Mouse (Mus musculus) midbrain, embryonic 11.5 days (tissue): ENCODE results near the gene Tbcd. TPM values are rescaled to one million over a fixed set of nuclear protein-coding genes. Genes with fewer than 3 reads are reported as not detected.

Experiments
- ATAC-seq: fragments of 200-750 bp; cut with Nextera tagmentation; 2 replicates; pipeline ENCODE4 v1.8.0; 2017; ENCODE audit warnings: moderate TSS enrichment, moderate library complexity; ENCODE audit not compliant: low FRiP score
- DNase-seq: peaks from one replicate; pipeline ENCODE4 v3.0.0; 2015; ENCODE audit warnings: low spot score; ENCODE audit errors: missing footprints
- H3K27ac ChIP-seq: fragments of 300-500 bp; sonication (generic); 2 replicates; pipeline ENCODE4 v1.5.1; 2014; ENCODE audit warnings: low read depth, low read length
- H3K27me3 ChIP-seq: fragments of 300-500 bp; sonication (generic); 2 replicates; pipeline ENCODE4 v1.6.1; 2014; ENCODE audit warnings: mild to moderate bottlenecking, low read length, moderate library complexity, mixed read lengths; ENCODE audit not compliant: control insufficient read depth, insufficient read depth
- H3K36me3 ChIP-seq: fragments of 300-500 bp; sonication (generic); 2 replicates; pipeline ENCODE4 v1.6.1; 2014; ENCODE audit warnings: mild to moderate bottlenecking, low read length, moderate library complexity, mixed read lengths; ENCODE audit not compliant: control insufficient read depth, insufficient read depth
- H3K4me1 ChIP-seq: fragments of 300-500 bp; sonication (generic); 2 replicates; pipeline ENCODE4 v1.6.1; 2014; ENCODE audit warnings: low read length; ENCODE audit not compliant: control insufficient read depth, insufficient read depth
- H3K4me2 ChIP-seq: fragments of 300-500 bp; sonication (generic); 2 replicates; pipeline ENCODE4 v1.6.1; 2014; ENCODE audit warnings: mild to moderate bottlenecking, moderate library complexity
- H3K4me3 ChIP-seq: fragments of 300-500 bp; sonication (generic); 2 replicates; pipeline ENCODE4 v1.5.1; 2014; ENCODE audit warnings: low read depth, low read length
- H3K9ac ChIP-seq: fragments of 300-500 bp; sonication (generic); 2 replicates; pipeline ENCODE4 v1.6.1; 2014; ENCODE audit warnings: low read length
- H3K9me3 ChIP-seq: fragments of 300-500 bp; sonication (generic); 2 replicates; pipeline ENCODE4 v1.6.1; 2016; ENCODE audit warnings: low read length; ENCODE audit not compliant: control insufficient read depth
- WGBS: fragments of 180-500 bp; shearing (Covaris S2); extraction: QIAGEN DNeasy Blood & Tissue Kit; methylation state at CpG from one replicate; pipeline ENCODE4 v1.1.7; 2014; 5-methylcytosine and 5-hydroxymethylcytosine counted together
- polyA plus RNA-seq: library from polyadenylated mRNA; unstranded; fragments of >200 nt; fragmentation: Nextera tagmentation; extraction: Ambion mirVana; gene quantifications from 2 replicates; pipeline ENCODE4 v1.2.1, GENCODE M21; 2014

Gene Tbcd
- polyA plus RNA-seq, 1 experiment from 2014 or later, result 36.9 TPM

GRCm38 (mm10) chr11:121552167-121552566 lies 100.4 kb downstream of the Tbcd start:
- Histone ChIP-seq H3K36me3 (no peaks in the 10 kb centered on the region), H3K9ac (no peak overlapping the region), H3K4me1 (peaks cover 19% of the 10 kb centered on the region), H3K27ac (no peak overlapping the region), H3K27me3 (no peaks in the 10 kb centered on the region), H3K9me3 (no peaks in the 10 kb centered on the region), H3K4me2 (no peak overlapping the region), H3K4me3 (no peak overlapping the region)
- ATAC-seq, result no peak
- peak; percentile 81 for DNase-seq
- 77% methylated on average over 4 of the region's 4 CpGs for WGBS

DNA sequence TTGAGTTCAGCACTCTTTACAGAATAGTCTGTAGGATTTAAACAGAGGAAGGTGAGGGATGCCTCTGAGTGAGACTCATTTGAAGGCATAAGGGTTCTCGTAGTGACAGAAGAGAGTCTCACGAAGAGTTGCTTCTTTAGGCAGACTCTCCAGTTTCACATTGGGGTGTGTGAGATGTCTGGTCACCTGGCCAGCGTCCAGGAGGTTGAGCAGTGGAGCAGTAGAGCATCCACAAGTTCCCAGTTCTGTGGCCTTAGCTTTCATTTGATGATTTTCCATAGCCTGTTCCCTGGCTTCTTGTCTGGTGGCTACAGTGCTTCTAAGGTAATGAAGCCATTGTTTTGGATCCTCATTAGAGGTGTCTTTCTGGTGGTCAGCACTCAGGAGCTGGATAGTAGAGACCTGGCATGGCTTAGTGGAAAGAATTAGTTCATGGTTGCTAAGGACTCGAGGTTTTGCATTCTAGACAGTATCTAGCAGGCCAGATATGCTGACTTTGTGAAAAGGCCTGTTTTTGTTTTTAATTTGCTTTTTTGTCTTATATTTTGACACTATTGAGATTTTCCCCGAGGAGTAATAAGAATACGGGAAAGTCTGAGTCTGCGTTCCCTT lies 101.2 kb downstream of the Tbcd start:
- ATAC-seq (no peak), DNase-seq (no peak)
- Histone ChIP-seq H3K27me3 (no peaks in the 10 kb centered on the region), H3K36me3 (no peaks in the 10 kb centered on the region), H3K4me1 (peaks cover 19% of the 10 kb centered on the region), H3K27ac (no peak overlapping the region), H3K4me3 (no peak overlapping the region), H3K9ac (no peak overlapping the region), H3K9me3 (no peaks in the 10 kb centered on the region), H3K4me2 (no peak overlapping the region)
- WGBS, result 92% methylated on average over 7 of the region's 7 CpGs

DNA sequence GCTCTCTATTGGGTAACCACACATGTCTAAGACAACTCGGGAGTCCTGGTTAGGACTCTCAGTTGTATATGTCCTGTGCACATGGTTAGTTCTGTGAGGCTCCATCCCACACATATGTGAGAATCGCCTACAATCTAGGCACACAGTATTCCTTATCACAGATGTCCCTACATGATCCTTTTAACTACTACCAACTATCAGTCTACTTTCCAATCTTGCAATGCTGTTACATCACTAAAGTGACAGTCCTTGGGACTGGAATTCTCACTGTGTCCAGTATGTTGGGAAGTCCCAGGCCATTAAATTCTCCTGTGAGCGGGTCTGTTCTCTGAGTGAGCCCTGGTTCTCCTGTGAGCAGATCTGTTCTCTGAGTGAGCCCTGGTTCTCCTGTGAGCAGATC lies 101.7 kb downstream of the Tbcd start:
- WGBS, result 93% methylated on average over 3 of the region's 3 CpGs
- Histone ChIP-seq H3K9me3 (no peaks in the 10 kb centered on the region), H3K27me3 (no peaks in the 10 kb centered on the region), H3K27ac (no peak overlapping the region), H3K4me3 (no peak overlapping the region), H3K4me1 (peaks cover 19% of the 10 kb centered on the region), H3K4me2 (no peak overlapping the region), H3K36me3 (no peaks in the 10 kb centered on the region), H3K9ac (no peak overlapping the region)
- no peak for ATAC-seq
- peak; percentile 12 for DNase-seq

DNA sequence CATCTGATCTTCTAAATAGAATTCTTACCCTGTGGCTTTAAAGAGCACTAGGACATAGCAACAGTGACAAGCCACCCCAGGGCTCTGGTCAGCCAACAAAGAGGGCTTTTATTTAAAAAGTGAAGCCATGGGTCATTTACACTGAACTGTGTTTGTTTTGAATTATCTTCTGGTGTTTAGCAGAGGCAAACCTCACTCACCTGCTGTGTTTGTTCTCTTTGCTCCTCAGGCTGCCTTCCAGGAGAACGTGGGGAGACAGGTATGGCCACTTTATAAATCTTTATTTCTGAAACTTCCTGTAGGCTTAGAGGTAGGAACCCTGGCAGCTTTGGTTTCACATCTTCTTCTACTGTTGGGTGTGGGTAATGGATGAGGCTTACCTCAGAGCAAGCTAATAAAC lies 105.0 kb downstream of the Tbcd start:
- Histone ChIP-seq H3K9ac (no peak overlapping the region), H3K4me2 (no peak overlapping the region), H3K4me3 (no peak overlapping the region), H3K36me3 (no peaks in the 10 kb centered on the region), H3K4me1 (no peaks in the 10 kb centered on the region), H3K9me3 (no peaks in the 10 kb centered on the region), H3K27me3 (no peaks in the 10 kb centered on the region), H3K27ac (no peak overlapping the region)
- 78% methylated on average over 1 of the region's 1 CpGs for WGBS
- ATAC-seq, result no peak
- DNase-seq, result no peak

DNA sequence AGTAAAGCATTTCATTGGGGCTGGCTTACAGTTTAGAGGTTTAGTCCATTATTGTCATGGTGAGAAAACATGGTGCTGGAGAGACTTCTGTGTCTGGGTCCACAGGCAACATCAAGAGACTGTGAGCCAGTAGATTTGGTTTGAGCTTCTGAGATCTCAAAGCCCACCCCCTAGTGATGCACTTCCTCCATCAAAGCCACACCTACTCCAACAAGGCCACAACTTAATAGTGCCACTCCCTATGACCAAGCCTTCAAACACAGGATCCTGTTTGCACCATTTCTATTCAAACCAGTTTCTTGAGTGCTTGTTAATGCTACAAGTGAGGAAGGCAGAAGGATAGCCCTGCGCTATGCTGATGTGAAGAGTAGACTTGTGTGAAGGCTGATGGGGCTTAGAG lies 106.2 kb downstream of the Tbcd start:
- no peak for ATAC-seq

GRCm38 (mm10) chr11:121558522-121558921 lies 106.8 kb downstream of the Tbcd start:
- Histone ChIP-seq H3K27ac (no peak overlapping the region), H3K9me3 (no peaks in the 10 kb centered on the region), H3K4me3 (no peak overlapping the region), H3K27me3 (no peaks in the 10 kb centered on the region), H3K9ac (no peak overlapping the region), H3K4me2 (no peak overlapping the region), H3K36me3 (no peaks in the 10 kb centered on the region), H3K4me1 (no peaks in the 10 kb centered on the region)
- 91% methylated on average over 3 of the region's 3 CpGs for whole genome bisulfite sequencing
- no peak for ATAC-seq
- peak; percentile 28 for DNase-seq

More for the DNA sequence above, 106.2 kb downstream of the Tbcd start:
- Histone ChIP-seq H3K4me3 (no peak overlapping the region), H3K9me3 (no peaks in the 10 kb centered on the region), H3K9ac (no peak overlapping the region), H3K36me3 (no peaks in the 10 kb centered on the region), H3K27me3 (no peaks in the 10 kb centered on the region), H3K4me1 (no peaks in the 10 kb centered on the region), H3K27ac (no peak overlapping the region), H3K4me2 (no peak overlapping the region)
- no peak for DNase-seq
- 96% methylated on average over 1 of the region's 1 CpGs for WGBS

DNA sequence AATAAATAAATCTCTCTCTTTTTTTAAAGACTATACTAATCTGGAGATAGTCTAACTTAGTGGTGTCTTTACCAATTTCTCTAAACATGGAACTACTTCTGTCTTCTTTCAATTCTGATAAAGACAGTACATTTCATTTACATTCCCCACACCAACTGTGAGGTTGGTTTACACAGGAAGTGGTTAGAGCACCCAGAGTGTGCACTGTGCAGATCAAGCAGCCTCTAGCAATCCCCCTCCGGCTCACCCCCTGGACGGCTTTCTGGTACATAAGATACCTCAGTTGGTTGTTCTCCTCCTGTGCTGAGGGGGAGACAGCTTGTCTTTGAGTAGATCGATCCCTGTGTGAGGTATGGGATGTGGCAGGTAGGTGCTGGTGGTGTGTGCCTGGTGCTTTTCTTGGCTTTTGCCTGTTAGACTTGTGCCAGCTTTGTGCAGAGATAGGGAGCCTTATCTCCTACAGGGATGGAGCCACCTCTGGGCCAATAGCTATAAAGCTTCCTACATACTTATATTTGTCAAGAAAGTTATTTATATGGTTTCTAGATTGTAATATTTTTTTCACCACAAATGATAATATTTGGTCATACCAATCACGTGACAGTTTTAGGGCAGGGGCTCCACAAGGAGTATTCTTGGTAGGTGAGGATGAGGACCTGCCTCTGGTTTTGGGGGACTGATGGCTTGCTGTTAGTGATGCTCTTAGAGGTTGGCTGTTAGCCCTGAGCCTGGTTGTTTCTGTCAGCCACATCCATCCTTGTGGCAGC lies 108.0 kb downstream of the Tbcd start:
- Histone ChIP-seq H3K9me3 (no peaks in the 10 kb centered on the region), H3K9ac (no peak overlapping the region), H3K27me3 (no peaks in the 10 kb centered on the region), H3K4me1 (no peaks in the 10 kb centered on the region), H3K36me3 (no peaks in the 10 kb centered on the region), H3K4me3 (no peak overlapping the region), H3K27ac (no peak overlapping the region), H3K4me2 (no peak overlapping the region)
- whole genome bisulfite sequencing, result 92% methylated on average over 4 of the region's 4 CpGs
- ATAC-seq (no peak), DNase-seq (peak; percentile 1)

- Histone ChIP-seq H3K36me3 (no peaks in the 10 kb centered on the region), H3K9ac (no peak overlapping the region), H3K9me3 (no peaks in the 10 kb centered on the region), H3K4me2 (no peak overlapping the region), H3K27me3 (no peaks in the 10 kb centered on the region), H3K27ac (no peak overlapping the region), H3K4me1 (no peaks in the 10 kb centered on the region), H3K4me3 (no peak overlapping the region)
- DNase-seq (no peak), ATAC-seq (no peak)
- 85% methylated on average over 7 of the region's 7 CpGs for WGBS
Measured at GRCm38 (mm10) chr11:121560294-121560663, 108.5 kb downstream of the Tbcd start.

DNA sequence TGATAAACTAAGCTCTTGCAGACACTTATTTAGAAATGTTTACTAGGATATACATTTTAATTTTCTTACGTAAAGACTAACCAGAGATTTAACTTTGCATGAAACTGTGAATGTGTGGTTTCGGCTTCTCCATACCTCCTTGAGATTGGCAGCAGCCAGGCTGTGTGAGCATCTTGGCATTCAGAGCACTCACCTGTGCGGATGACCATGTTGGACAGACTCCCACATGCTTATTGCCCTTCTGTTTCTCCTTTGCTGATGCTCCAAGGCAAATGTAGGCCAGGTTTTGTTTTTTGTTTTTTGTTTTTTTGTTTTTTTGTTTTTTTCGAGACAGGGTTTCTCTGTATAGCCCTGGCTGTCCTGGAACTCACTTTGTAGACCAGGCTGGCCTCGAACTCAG lies 111.6 kb downstream of the Tbcd start:
- DNase-seq (no peak), ATAC-seq (no peak)
- Histone ChIP-seq H3K27ac (no peak overlapping the region), H3K9me3 (no peaks in the 10 kb centered on the region), H3K4me3 (no peak overlapping the region), H3K9ac (no peak overlapping the region), H3K4me2 (no peak overlapping the region), H3K36me3 (no peaks in the 10 kb centered on the region), H3K27me3 (no peaks in the 10 kb centered on the region), H3K4me1 (no peaks in the 10 kb centered on the region)
- 92% methylated on average over 5 of the region's 5 CpGs for WGBS
